Mouse (Mus musculus): Measurements from ENCODE around the gene Prdx6. TPM values are rescaled to one million over a fixed set of nuclear protein-coding genes. Genes with fewer than 3 reads are reported as not detected.

Prdx6 gene
- total and polyA plus RNA-seq, 2 experiments from 2014 or later: 219 to 311 TPM

DNA sequence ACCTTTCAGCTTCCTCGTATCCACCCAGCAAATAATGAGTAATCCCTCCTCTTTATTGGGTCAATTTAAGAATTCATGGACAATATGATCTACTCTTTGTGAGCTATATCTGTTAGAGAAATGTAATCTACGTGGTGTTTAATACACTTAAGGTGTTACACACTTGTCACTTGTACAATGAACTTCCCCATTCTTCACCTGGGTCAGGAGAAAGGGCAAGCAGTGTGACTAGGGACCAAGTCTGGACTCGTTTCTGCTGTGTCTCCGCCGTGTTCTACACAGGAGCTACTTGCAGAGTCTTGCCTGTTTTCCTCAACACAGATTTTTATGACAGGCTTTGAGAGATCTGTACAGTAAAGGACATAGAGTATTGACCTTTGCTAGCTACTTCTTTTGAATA, 13.9 kb upstream of the Prdx6 start:
- Histone ChIP-seq H3K4me1 (ENCODE audit: control insufficient read depth, insufficient read depth) (no peaks in the 10 kb centered on the region), H3K27me3 (ENCODE audit: control insufficient read depth, insufficient read depth, low read length) (no peaks in the 10 kb centered on the region), H3K9ac (replicated peaks; ENCODE audit: low read depth, low read length) (no peak overlapping the region), H3K9me3 (replicated peaks; ENCODE audit: control insufficient read depth, low read length) (no peaks in the 10 kb centered on the region), H3K36me3 (replicated peaks; ENCODE audit: control insufficient read depth, insufficient read depth, low read length) (no peaks in the 10 kb centered on the region), H3K4me3 (ENCODE audit: low read depth, low read length) (no peak overlapping the region), H3K4me2 (ENCODE audit: low read depth, low read length) (no peak overlapping the region), H3K27ac (ENCODE audit: low read depth) (no peak overlapping the region)
- DNase-seq (ENCODE audit: low spot score) (no peak), ATAC-seq (ENCODE audit: insufficient read depth, low read depth) (no peak)
- no peak for TF ChIP-seq EP300 (IDR thresholded peaks at IDR 0.05; ENCODE audit: low read depth)
- no peak for TF ChIP-seq CTCF (IDR thresholded peaks at IDR 0.05; ENCODE audit: low read depth)
- 88% methylated on average over 5 of the region's 5 CpGs for WGBS

DNA sequence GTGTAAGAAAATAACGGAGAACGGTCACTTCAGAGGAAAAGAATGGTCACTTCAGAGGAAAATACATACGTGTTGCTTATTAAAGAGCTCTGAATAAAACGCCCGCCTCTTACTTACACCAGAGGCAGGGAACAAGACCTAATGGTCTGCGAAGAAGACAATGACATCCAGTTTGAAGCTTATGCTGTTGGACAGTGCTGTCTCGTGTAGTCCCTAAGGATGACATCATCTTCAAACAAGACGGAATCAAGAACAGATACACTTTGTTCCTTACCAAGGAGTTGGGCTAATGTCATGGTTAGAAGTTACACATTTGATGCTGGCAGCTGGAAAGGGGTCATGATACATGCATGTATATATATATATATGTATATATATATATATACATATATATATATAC, 12.6 kb upstream of the Prdx6 start:
- Histone ChIP-seq H3K4me2 (ENCODE audit: low read depth, low read length) (no peak overlapping the region), H3K4me3 (ENCODE audit: low read depth, low read length) (no peak overlapping the region), H3K27ac (ENCODE audit: low read depth) (no peak overlapping the region), H3K9me3 (replicated peaks; ENCODE audit: control insufficient read depth, low read length) (no peaks in the 10 kb centered on the region), H3K36me3 (replicated peaks; ENCODE audit: control insufficient read depth, insufficient read depth, low read length) (no peaks in the 10 kb centered on the region), H3K27me3 (ENCODE audit: control insufficient read depth, insufficient read depth, low read length) (no peaks in the 10 kb centered on the region), H3K9ac (replicated peaks; ENCODE audit: low read depth, low read length) (no peak overlapping the region), H3K4me1 (ENCODE audit: control insufficient read depth, insufficient read depth) (no peaks in the 10 kb centered on the region)
- ATAC-seq (ENCODE audit: insufficient read depth, low read depth): no peak
- no peak for TF ChIP-seq CTCF (IDR thresholded peaks at IDR 0.05; ENCODE audit: low read depth)
- TF ChIP-seq EP300 (IDR thresholded peaks at IDR 0.05; ENCODE audit: low read depth): no peak
- no peak for DNase-seq (ENCODE audit: low spot score)
- WGBS: 80% methylated on average over 8 of the region's 8 CpGs

- TF ChIP-seq EP300 (IDR thresholded peaks at IDR 0.05; ENCODE audit: low read depth) (no peak), CTCF (IDR thresholded peaks at IDR 0.05; ENCODE audit: low read depth) (no peak)
- no peak overlapping the region for H3K4me3 ChIP-seq (ENCODE audit: low read depth, low read length)
- WGBS: 80% methylated on average over 2 of the region's 2 CpGs
- H3K4me1 ChIP-seq (ENCODE audit: control insufficient read depth, insufficient read depth): no peaks in the 10 kb centered on the region
- H3K36me3 ChIP-seq (replicated peaks; ENCODE audit: control insufficient read depth, insufficient read depth, low read length): no peaks in the 10 kb centered on the region
- no peaks in the 10 kb centered on the region for H3K27me3 ChIP-seq (ENCODE audit: control insufficient read depth, insufficient read depth, low read length)
- DNase-seq (ENCODE audit: low spot score) (no peak), ATAC-seq (ENCODE audit: insufficient read depth, low read depth) (no peak)
- no peak overlapping the region for H3K9ac ChIP-seq (replicated peaks; ENCODE audit: low read depth, low read length)
- no peaks in the 10 kb centered on the region for H3K9me3 ChIP-seq (replicated peaks; ENCODE audit: control insufficient read depth, low read length)
- H3K4me2 ChIP-seq (ENCODE audit: low read depth, low read length): no peak overlapping the region
- H3K27ac ChIP-seq (ENCODE audit: low read depth): no peak overlapping the region
Measured at GRCm38 (mm10) chr1:161262542-161262941, 11.5 kb upstream of the Prdx6 start.

DNA sequence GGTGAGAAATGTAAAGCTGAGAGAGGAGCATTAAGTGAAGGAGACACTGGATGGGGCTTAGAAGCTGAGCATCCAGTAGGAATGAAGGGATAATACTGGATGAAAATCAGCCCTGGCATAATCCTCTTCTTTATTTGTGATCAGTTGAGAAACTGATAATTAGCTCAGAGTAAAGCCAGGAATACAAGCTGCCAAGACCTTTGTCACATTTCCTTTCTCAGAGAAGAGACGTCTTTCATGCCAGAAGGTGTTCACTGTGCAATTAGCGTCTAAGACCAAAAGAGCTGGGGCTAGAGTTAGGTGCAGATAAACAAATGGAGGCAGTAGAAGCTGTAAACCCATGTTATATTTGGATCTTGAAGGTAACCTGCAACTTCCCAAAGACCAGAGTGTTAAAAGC, 9.7 kb upstream of the Prdx6 start:
- Histone ChIP-seq H3K27me3 (ENCODE audit: control insufficient read depth, insufficient read depth, low read length) (no peaks in the 10 kb centered on the region), H3K4me2 (ENCODE audit: low read depth, low read length) (no peak overlapping the region), H3K27ac (ENCODE audit: low read depth) (no peak overlapping the region), H3K36me3 (replicated peaks; ENCODE audit: control insufficient read depth, insufficient read depth, low read length) (no peaks in the 10 kb centered on the region), H3K9me3 (replicated peaks; ENCODE audit: control insufficient read depth, low read length) (no peaks in the 10 kb centered on the region), H3K4me3 (ENCODE audit: low read depth, low read length) (no peak overlapping the region), H3K4me1 (ENCODE audit: control insufficient read depth, insufficient read depth) (no peaks in the 10 kb centered on the region), H3K9ac (replicated peaks; ENCODE audit: low read depth, low read length) (no peak overlapping the region)
- TF ChIP-seq EP300 (IDR thresholded peaks at IDR 0.05; ENCODE audit: low read depth): no peak
- no peak for TF ChIP-seq CTCF (IDR thresholded peaks at IDR 0.05; ENCODE audit: low read depth)
- no peak for DNase-seq (ENCODE audit: low spot score)
- WGBS: 52% methylated on average over 2 of the region's 2 CpGs
- ATAC-seq (ENCODE audit: insufficient read depth, low read depth): no peak

DNA sequence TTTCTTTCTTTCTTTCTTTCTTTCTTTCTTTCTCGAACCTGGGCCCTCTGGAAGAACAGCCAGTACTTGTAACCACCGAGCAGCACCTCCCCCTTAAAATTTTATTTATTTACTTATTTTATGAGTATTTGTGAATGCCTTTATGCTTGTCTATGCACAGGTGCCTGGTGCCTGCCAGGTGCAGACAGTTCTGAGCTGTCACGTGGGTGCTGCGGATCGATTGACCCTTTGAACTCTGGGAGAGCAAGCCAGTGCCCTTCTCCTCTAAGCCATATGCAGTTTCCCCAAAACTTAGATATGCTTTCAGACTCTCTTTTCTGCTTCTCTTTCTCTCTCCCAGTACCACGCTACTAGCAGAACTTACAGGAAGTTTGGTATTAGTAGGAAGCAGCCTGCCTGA, 8.1 kb upstream of the Prdx6 start:
- Histone ChIP-seq H3K27me3 (ENCODE audit: control insufficient read depth, insufficient read depth, low read length) (no peaks in the 10 kb centered on the region), H3K4me1 (ENCODE audit: control insufficient read depth, insufficient read depth) (no peaks in the 10 kb centered on the region), H3K4me2 (ENCODE audit: low read depth, low read length) (no peak overlapping the region), H3K36me3 (replicated peaks; ENCODE audit: control insufficient read depth, insufficient read depth, low read length) (no peaks in the 10 kb centered on the region), H3K9ac (replicated peaks; ENCODE audit: low read depth, low read length) (no peak overlapping the region), H3K9me3 (replicated peaks; ENCODE audit: control insufficient read depth, low read length) (no peaks in the 10 kb centered on the region), H3K4me3 (ENCODE audit: low read depth, low read length) (no peak overlapping the region), H3K27ac (ENCODE audit: low read depth) (no peak overlapping the region)
- DNase-seq (ENCODE audit: low spot score): no peak
- TF ChIP-seq EP300 (IDR thresholded peaks at IDR 0.05; ENCODE audit: low read depth) (no peak), CTCF (IDR thresholded peaks at IDR 0.05; ENCODE audit: low read depth) (no peak)
- no peak for ATAC-seq (ENCODE audit: insufficient read depth, low read depth)
- 68% methylated on average over 5 of the region's 6 CpGs for WGBS

GRCm38 (mm10) chr1:161258331-161258730, 7.3 kb upstream of the Prdx6 start:
- 88% methylated on average over 2 of the region's 2 CpGs for WGBS
- no peaks in the 10 kb centered on the region for H3K27me3 ChIP-seq (ENCODE audit: control insufficient read depth, insufficient read depth, low read length)
- no peak overlapping the region for H3K4me2 ChIP-seq (ENCODE audit: low read depth, low read length)
- H3K9me3 ChIP-seq (replicated peaks; ENCODE audit: control insufficient read depth, low read length): no peaks in the 10 kb centered on the region
- H3K9ac ChIP-seq (replicated peaks; ENCODE audit: low read depth, low read length): no peak overlapping the region
- no peak for TF ChIP-seq EP300 (IDR thresholded peaks at IDR 0.05; ENCODE audit: low read depth)
- TF ChIP-seq CTCF (IDR thresholded peaks at IDR 0.05; ENCODE audit: low read depth): no peak
- no peak for ATAC-seq (ENCODE audit: insufficient read depth, low read depth)
- H3K4me3 ChIP-seq (ENCODE audit: low read depth, low read length): no peak overlapping the region
- H3K27ac ChIP-seq (ENCODE audit: low read depth): no peak overlapping the region
- DNase-seq (ENCODE audit: low spot score): no peak
- no peaks in the 10 kb centered on the region for H3K4me1 ChIP-seq (ENCODE audit: control insufficient read depth, insufficient read depth)
- H3K36me3 ChIP-seq (replicated peaks; ENCODE audit: control insufficient read depth, insufficient read depth, low read length): no peaks in the 10 kb centered on the region

All from heart, postnatal 0 days (tissue).